Mouse (Mus musculus) thymus, adult 2 months (tissue): ENCODE measurements around the gene Mfap1b.
"Not testable (repeated sequence)": the region's sequence is repeated elsewhere in the genome, so short reads cannot be mapped to it uniquely, and the experiment has no call there.

ENCODE experiments used
- CTCF ChIP-seq: fragments of 200-500 bp; IDR thresholded peaks from 2 replicates; pipeline ENCODE4 v1.5.1; 2012; ENCODE audit warnings: mild to moderate bottlenecking, control low read depth, low read length, moderate library complexity, borderline replicate concordance; ENCODE audit not compliant: control insufficient read depth, poor library complexity, insufficient read depth; ENCODE audit errors: extremely low read depth
- POLR2A ChIP-seq: fragments of 200-500 bp; IDR thresholded peaks from 2 replicates; pipeline ENCODE4 v1.6.1; 2012; ENCODE audit warnings: mild to moderate bottlenecking, low read length, control low read depth, moderate library complexity; ENCODE audit not compliant: control insufficient read depth, poor library complexity, insufficient read depth; ENCODE audit errors: extremely low read depth

DNA sequence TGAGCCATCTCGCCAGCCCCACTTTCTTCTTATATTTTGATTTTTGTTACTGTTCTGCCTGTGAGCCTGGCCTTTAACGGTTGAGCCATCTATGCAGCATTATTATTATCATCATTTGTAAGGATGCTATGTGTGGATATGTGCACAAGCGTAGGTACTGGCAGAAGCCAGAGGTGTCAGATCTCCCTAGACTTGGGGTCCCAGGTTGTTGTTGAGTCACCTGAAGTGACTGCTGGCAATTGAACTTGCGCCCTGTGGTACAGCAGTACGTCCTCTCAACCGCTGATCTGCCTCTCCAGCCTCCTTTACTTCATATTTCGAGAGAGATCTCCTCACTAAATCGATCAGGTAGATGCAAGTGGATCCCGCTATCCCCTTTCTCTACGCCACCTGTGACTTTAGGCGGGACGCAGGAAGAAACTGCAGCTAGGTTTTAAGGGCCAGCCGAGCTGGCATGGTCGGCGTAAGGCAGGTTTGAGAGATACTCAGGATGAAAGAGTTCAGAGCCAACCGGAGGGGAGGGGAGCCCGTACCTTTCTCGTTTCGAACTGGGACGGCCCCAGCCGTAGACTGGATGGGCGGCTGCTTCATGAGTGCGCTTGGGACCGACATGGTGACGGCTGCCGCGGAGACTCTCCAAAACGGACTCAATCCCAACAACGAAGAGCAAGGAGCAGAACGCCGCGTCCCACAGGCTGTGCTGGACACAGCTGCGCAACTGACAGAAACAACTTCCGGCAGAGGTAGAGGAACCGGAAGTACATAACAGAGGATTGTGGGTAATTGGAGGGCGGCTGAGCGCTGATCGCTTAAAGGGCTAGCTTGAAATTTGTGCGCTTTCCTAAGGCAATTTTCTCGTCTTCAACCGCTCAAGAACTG lies at the start of gene Mfap1b:
- peak; percentile 56; the same call in 1 of the 2 replicates for TF ChIP-seq POLR2A
- not testable (repeated sequence) for TF ChIP-seq CTCF
